Mouse (Mus musculus) hindbrain, embryonic 16.5 days (tissue): ENCODE measurements around the gene Slc22a12. TPM values are rescaled to one million over a fixed set of nuclear protein-coding genes. Genes with fewer than 3 reads are reported as not detected.

Experiments used
- ATAC-seq: fragments of 200-750 bp; cut with Nextera tagmentation; 2 replicates; pipeline ENCODE4 v1.8.0; 2017; ENCODE audit warnings: moderate TSS enrichment, moderate library complexity
- H3K27ac ChIP-seq: fragments of 300-500 bp; sonication (generic); 2 replicates; pipeline ENCODE4 v1.5.1; 2014; ENCODE audit warnings: low read depth, mild to moderate bottlenecking, control low read depth, low read length, moderate library complexity
- H3K27me3 ChIP-seq: fragments of 300-500 bp; sonication (generic); replicated peaks from 2 replicates; pipeline ENCODE4 v1.6.1; 2014; ENCODE audit warnings: low read length; ENCODE audit not compliant: control insufficient read depth, insufficient read depth
- H3K36me3 ChIP-seq: fragments of 300-500 bp; sonication (generic); 2 replicates; pipeline ENCODE4 v1.6.1; 2014; ENCODE audit warnings: mild to moderate bottlenecking, low read length, moderate library complexity, mixed read lengths; ENCODE audit not compliant: control insufficient read depth, insufficient read depth
- H3K4me1 ChIP-seq: fragments of 300-500 bp; sonication (generic); 2 replicates; pipeline ENCODE4 v1.6.1; 2014; ENCODE audit warnings: low read depth, low read length; ENCODE audit not compliant: control insufficient read depth, insufficient read depth
- H3K4me2 ChIP-seq: fragments of 300-500 bp; sonication (generic); 2 replicates; pipeline ENCODE4 v1.6.1; 2014; ENCODE audit warnings: mild to moderate bottlenecking, low read length, control low read depth, moderate library complexity
- H3K4me3 ChIP-seq: fragments of 300-500 bp; sonication (generic); 2 replicates; pipeline ENCODE4 v1.5.1; 2014; ENCODE audit warnings: mild to moderate bottlenecking, low read length, control low read depth, moderate library complexity
- H3K9ac ChIP-seq: fragments of 300-500 bp; sonication (generic); 2 replicates; pipeline ENCODE4 v1.6.1; 2014; ENCODE audit warnings: low read depth, mild to moderate bottlenecking, control low read depth, low read length, moderate library complexity
- H3K9me3 ChIP-seq: fragments of 300-500 bp; sonication (generic); 2 replicates; pipeline ENCODE4 v1.6.1; 2014; ENCODE audit warnings: mild to moderate bottlenecking, low read length, moderate library complexity; ENCODE audit not compliant: control insufficient read depth
- WGBS: fragments of 180-500 bp; shearing (Covaris S2); extraction: QIAGEN DNeasy Blood & Tissue Kit; methylation state at CpG from one replicate; pipeline ENCODE4 v1.1.7; 2014; 5-methylcytosine and 5-hydroxymethylcytosine counted together
- polyA plus RNA-seq: library from polyadenylated mRNA; unstranded; fragments of >200 nt; fragmentation: Nextera tagmentation; extraction: Ambion mirVana; gene quantifications from 2 replicates; pipeline ENCODE4 v1.2.1, GENCODE M21; 2015

Gene Slc22a12
- polyA plus RNA-seq, 1 experiment from 2014 or later = not detected

DNA sequence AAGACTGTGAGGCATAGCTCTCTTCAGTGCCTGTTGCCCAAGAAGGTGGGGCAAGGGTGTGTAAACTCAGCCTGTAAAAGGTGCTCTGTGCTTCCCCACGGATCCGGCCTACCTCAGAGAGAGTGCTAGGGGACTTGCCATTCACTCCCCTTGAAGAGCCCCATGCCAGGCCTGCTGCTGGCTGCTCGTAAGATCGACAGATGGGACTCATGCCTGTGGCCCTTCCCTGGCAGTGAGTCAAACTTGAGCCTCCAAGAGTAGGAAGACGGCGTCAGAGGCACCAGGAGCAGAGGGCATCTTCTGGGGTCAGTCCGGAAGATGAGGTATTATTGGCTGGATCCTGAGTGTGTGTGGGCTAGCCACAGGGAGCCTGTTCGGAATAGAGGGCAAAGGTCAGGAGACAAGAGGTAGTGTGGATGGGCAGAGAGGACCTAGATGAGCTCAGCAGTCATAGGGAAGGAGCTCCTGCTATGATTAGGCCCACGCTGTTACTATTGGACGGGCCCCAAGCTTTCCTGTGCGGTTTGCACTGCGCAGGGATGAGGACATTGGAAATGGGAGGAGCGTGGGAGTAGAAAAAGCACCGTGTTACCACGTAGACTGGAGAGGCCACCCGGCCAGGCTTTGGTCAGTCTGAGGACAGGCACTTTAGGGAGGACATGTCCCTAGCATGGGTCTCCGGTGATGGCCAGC lies 14.8 kb downstream of the Slc22a12 start:
- Histone ChIP-seq H3K9ac (no peak overlapping the region), H3K9me3 (no peaks in the 10 kb centered on the region), H3K4me3 (no peak overlapping the region), H3K27ac (peak overlapping the region; percentile 13; the same call in 1 of the 2 replicates), H3K27me3 (no peaks in the 10 kb centered on the region), H3K4me1 (peaks cover 25% of the 10 kb centered on the region), H3K36me3 (peaks cover 9% of the 10 kb centered on the region), H3K4me2 (no peak overlapping the region)
- no peak; the same call in 1 of the 2 replicates for ATAC-seq
- WGBS = 68% methylated on average over 17 of the region's 17 CpGs

DNA sequence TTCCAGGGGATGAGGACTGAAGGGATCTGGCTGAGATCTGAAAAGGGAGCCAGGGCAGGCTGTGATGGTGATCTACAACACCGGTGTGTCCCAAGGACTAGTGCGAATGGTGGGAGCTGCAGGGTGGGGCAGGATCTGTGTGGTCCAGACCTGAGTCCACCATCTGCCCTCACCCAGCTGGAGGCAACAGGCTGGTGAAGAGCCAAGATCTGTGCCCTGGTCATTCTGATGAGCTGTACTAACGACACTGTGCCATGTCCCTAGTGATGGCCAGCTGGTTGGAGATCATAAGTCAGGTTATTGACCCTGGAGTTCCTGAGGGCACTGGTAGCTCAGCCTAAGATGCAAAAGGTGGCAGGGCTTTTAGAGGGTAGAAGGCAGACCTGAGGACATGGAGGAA lies 15.4 kb downstream of the Slc22a12 start:
- Histone ChIP-seq H3K27me3 (no peaks in the 10 kb centered on the region), H3K9ac (no peak overlapping the region), H3K4me3 (no peak overlapping the region), H3K27ac (peak overlapping the region; percentile 13; the same call in 1 of the 2 replicates), H3K9me3 (no peaks in the 10 kb centered on the region), H3K4me2 (no peak overlapping the region), H3K36me3 (peaks cover 11% of the 10 kb centered on the region), H3K4me1 (peaks cover 25% of the 10 kb centered on the region)
- 72% methylated on average over 3 of the region's 3 CpGs for WGBS
- ATAC-seq = no peak

DNA sequence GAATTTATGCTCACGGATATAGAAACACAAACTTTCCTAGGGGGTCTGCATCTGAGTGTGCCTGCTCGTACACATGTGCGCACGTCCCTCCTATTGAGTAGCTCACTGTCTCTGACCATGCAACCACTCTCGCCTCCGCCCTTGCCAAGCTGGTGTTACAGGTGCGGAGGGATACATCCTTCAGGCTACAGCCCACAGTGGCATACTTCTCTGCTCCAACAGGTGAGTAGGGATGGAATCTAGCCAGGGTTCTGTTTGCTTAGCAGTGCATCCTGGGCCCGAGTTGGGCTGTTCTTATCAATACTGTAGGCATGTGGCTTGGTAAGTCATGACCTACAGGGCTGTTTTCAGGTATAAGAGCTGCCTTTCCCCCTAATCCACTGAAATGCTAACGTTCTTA lies 16.8 kb downstream of the Slc22a12 start:
- WGBS = 88% methylated on average over 9 of the region's 9 CpGs
- Histone ChIP-seq H3K27ac (no peak overlapping the region), H3K9ac (no peak overlapping the region), H3K36me3 (peaks cover 17% of the 10 kb centered on the region), H3K4me1 (peaks cover 12% of the 10 kb centered on the region), H3K4me2 (no peak overlapping the region), H3K9me3 (no peaks in the 10 kb centered on the region), H3K27me3 (no peaks in the 10 kb centered on the region), H3K4me3 (no peak overlapping the region)
- no peak for ATAC-seq

DNA sequence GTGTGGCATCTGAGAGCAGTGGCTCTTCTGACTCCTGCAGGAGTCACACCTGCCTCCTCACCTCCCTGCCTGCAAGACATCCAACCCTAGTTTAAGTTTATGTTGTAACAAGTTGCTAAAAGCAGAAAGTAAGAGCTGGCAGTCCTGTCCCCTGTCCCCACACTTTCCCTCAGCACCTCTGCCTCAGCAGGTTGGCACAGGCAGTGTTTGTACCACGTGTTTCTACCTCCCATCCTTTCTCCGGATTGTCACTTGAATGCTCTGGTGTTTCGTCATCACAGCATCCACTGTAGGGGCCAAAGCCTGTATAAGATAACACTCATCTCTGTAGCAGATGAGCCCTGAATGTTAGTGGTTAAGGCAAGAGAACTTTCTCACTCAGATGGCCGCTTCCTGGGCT lies 17.8 kb downstream of the Slc22a12 start:
- 76% methylated on average over 4 of the region's 4 CpGs for WGBS
- Histone ChIP-seq H3K27me3 (no peaks in the 10 kb centered on the region), H3K36me3 (peaks cover 21% of the 10 kb centered on the region), H3K9ac (no peak overlapping the region), H3K4me1 (peaks cover 9% of the 10 kb centered on the region), H3K4me3 (no peak overlapping the region), H3K27ac (no peak overlapping the region), H3K9me3 (no peaks in the 10 kb centered on the region), H3K4me2 (no peak overlapping the region)
- no peak for ATAC-seq

DNA sequence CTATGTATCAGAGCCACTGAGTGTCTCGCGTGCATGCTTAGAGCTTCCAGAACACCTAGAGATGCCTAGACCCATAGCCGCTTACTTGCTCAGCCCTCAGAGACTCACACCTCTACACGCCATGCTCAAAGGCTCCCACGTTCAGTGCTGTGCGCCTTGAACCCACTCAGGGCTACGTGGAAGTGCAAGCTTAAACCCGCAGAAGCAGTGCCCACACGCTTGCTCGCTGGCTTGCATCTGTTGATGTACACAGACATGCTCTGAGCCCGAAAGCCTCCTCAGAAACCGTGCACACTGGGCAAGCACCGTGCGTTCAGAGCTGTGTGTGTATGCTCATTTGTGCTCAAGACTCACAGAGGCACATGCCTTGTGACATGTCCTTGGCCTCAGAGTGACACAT lies 20.5 kb downstream of the Slc22a12 start:
- ATAC-seq = no peak
- Histone ChIP-seq H3K27me3 (no peaks in the 10 kb centered on the region), H3K9ac (no peak overlapping the region), H3K4me2 (no peak overlapping the region), H3K27ac (no peak overlapping the region), H3K9me3 (no peaks in the 10 kb centered on the region), H3K4me3 (no peak overlapping the region), H3K36me3 (peaks cover 32% of the 10 kb centered on the region), H3K4me1 (peaks cover 21% of the 10 kb centered on the region)
- 94% methylated on average over 14 of the region's 14 CpGs for WGBS

DNA sequence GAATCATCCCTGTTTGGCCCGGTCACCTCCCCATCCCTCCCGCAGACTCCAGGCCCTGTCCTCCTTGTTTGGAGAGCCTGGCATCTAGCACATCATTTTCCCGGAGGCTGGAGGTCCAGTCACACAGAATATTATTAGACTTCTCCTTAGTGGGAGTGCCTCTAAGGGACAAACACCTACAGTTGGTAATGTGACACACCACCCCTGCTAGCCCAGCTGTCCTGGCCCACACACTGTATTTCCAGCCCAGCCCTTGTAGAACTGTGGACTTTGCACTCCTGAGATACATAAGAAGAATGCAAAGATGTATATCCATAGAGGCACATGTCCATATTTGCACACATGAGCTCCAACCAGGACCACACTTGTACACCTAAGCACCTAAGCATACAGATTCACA lies 21.2 kb downstream of the Slc22a12 start:
- 92% methylated on average over 3 of the region's 3 CpGs for WGBS
- H3K27me3 ChIP-seq = no peaks in the 10 kb centered on the region
- H3K4me3 ChIP-seq = no peak overlapping the region
- H3K36me3 ChIP-seq = peaks cover 34% of the 10 kb centered on the region
- no peak overlapping the region for H3K27ac ChIP-seq
- no peak for ATAC-seq
- H3K4me2 ChIP-seq = no peak overlapping the region
- peaks cover 21% of the 10 kb centered on the region for H3K4me1 ChIP-seq
- H3K9me3 ChIP-seq = no peaks in the 10 kb centered on the region
- no peak overlapping the region for H3K9ac ChIP-seq

DNA sequence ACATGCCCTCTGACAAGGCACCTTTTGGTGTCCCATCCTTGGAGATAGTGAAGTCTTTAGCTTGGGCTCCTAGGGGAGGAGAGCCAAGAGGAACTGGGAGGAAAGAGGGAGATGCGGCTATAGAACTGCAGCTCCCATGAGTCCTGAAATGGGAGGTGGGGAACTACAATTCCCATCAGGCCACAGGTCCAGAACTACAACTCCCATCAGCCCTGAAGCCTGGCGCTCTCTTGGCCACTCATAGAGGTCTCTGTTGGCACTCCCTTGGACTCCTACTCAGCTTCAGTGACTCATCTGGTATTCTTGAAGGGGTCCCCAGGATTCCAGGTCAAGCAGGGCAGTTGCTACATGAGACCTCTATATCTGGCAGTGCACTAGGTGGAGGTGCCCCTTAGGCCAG lies 23.3 kb downstream of the Slc22a12 start:
- Histone ChIP-seq H3K27ac (peak overlapping the region; percentile 6; the same call in 1 of the 2 replicates), H3K27me3 (no peaks in the 10 kb centered on the region), H3K4me3 (no peak overlapping the region), H3K9me3 (no peaks in the 10 kb centered on the region), H3K36me3 (peaks cover 39% of the 10 kb centered on the region), H3K9ac (no peak overlapping the region), H3K4me2 (no peak overlapping the region), H3K4me1 (peaks cover 21% of the 10 kb centered on the region)
- WGBS = 63% methylated on average over 2 of the region's 2 CpGs
- 0 out of 2 replicates have a peak, but pooled peaks have one; percentile 10 for ATAC-seq

DNA sequence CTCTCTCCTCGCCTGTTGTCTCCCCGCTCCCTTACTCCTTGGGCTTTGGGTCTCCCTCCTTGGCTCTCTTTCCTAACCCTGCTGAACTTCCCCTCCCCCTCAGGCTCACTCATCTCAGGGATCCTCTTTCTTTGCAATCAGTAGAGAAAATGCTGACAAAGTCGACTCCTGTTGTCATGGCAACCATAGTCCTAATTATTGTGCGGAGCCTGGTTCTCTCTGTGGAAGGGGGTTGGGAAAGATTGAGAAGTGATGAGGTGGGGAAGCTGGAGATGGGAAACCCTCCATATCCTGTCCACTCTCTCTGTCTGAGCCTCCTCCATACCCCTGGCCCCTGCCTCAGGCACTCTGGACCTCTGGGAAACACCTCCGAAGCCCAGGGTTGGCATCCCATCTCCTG lies 24.2 kb downstream of the Slc22a12 start:
- Histone ChIP-seq H3K27me3 (no peaks in the 10 kb centered on the region), H3K9ac (0 out of 2 replicates have a peak overlapping the region, but pooled peaks have one; percentile 18), H3K27ac (peak overlapping the region; percentile 77), H3K9me3 (no peaks in the 10 kb centered on the region), H3K4me1 (peaks cover 21% of the 10 kb centered on the region), H3K4me3 (no peak overlapping the region), H3K36me3 (peaks cover 42% of the 10 kb centered on the region), H3K4me2 (peak overlapping the region; percentile 18; the same call in 1 of the 2 replicates)
- 16% methylated on average over 5 of the region's 5 CpGs for WGBS
- peak; percentile 51 for ATAC-seq

DNA sequence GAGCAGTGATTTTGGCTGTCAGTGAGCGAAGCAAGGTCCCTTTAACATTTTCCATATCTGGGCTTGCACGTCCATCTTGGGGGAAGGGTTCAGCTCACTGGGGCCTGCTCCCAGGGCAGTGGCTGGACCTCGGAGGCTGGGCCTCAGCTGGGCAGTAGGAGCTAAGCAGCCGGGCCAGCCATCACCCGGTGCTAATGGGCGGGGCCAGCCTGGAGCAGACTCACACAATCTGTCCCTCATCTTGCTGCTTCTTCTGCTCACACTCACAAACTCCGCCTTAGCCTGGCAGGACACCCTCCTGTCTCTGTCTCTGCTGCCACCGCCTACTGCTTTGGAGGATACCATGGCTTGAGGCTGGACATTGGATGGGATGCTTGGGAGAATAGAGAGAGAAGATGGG lies 26.7 kb downstream of the Slc22a12 start:
- Histone ChIP-seq H3K4me1 (peaks cover 25% of the 10 kb centered on the region), H3K36me3 (peaks cover 38% of the 10 kb centered on the region), H3K27me3 (no peaks in the 10 kb centered on the region), H3K9me3 (no peaks in the 10 kb centered on the region), H3K27ac (no peak overlapping the region), H3K4me3 (no peak overlapping the region), H3K9ac (no peak overlapping the region), H3K4me2 (no peak overlapping the region)
- no peak for ATAC-seq
- 61% methylated on average over 8 of the region's 8 CpGs for WGBS
